Mouse (Mus musculus): ENCODE measurements around the gene Padi1. TPM values are rescaled to one million over a fixed set of nuclear protein-coding genes. Genes with fewer than 3 reads are reported as not detected.

Gene Padi1
- polyA plus RNA-seq, 1 experiment from 2014 or later: 1.0 TPM

DNA sequence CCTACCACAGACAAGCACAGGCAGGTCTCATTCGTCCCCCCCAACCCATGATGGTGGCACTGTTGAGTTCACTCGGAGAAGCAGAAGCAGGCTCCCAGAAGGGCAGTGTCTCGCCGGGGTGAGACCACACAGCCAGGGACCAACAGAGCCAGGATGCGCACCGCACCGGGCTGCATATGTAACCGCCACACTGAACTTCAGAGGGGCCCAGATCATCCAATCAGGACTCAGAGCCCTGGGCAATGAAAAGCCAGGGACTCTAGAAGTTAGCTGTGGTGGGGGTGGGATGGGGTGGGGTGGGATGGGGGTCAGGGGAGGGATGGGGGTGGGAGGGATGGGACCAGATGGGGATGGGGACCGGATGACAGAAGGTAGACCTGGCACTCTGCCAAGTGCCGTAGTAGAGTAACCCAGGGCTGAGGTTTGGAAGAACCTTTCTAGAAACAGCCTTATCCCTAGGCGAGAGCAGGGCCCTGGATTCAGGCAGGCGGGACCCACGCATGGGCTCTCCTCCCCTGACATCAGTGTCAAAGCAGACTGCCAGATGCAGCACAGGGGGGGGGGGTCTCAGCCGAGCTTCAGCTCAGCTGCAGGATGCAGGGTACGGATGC lies 1.8 kb downstream of the Padi1 start:
- H3K36me3 ChIP-seq: no peaks in the 10 kb centered on the region
- H3K4me1 ChIP-seq: peaks cover 11% of the 10 kb centered on the region
- WGBS: 47% methylated on average over 15 of the region's 15 CpGs
- ATAC-seq (ENCODE audit: insufficient number of reproducible peaks, low FRiP score, low TSS enrichment, low read depth): no peak
- H3K4me2 ChIP-seq (replicated peaks): no peak overlapping the region
- no peak overlapping the region for H3K27ac ChIP-seq (replicated peaks)
- H3K27me3 ChIP-seq: no peaks in the 10 kb centered on the region
- no peaks in the 10 kb centered on the region for H3K9me3 ChIP-seq (replicated peaks)
- H3K4me3 ChIP-seq (replicated peaks): no peak overlapping the region
- no peak overlapping the region for H3K9ac ChIP-seq

DNA sequence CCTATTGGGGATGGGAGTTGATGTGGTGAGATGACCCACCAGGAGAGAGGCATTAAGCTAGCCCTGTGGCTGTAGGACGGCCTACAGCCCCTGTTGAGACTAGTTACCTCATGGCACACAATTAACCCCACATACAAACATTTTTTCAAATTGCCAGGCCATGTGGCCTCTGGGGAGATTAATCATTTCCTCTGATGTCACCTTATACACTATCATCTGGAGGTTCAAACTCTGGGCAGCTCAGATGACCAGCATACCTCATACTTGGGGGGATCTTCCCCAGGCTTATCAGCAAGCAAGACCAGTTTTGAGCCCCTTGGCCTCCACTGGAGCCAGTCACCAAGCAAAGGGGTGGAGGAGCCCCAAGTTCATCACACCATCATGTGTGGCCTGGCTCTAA lies 2.7 kb downstream of the Padi1 start:
- Histone ChIP-seq H3K4me1 (peaks cover 12% of the 10 kb centered on the region), H3K4me2 (replicated peaks) (no peak overlapping the region), H3K27me3 (no peaks in the 10 kb centered on the region), H3K36me3 (no peaks in the 10 kb centered on the region), H3K27ac (replicated peaks) (no peak overlapping the region), H3K9ac (no peak overlapping the region), H3K9me3 (replicated peaks) (no peaks in the 10 kb centered on the region), H3K4me3 (replicated peaks) (no peak overlapping the region)
- ATAC-seq (ENCODE audit: insufficient number of reproducible peaks, low FRiP score, low TSS enrichment, low read depth): no peak
- 70% methylated on average over 1 of the region's 1 CpGs for WGBS

DNA sequence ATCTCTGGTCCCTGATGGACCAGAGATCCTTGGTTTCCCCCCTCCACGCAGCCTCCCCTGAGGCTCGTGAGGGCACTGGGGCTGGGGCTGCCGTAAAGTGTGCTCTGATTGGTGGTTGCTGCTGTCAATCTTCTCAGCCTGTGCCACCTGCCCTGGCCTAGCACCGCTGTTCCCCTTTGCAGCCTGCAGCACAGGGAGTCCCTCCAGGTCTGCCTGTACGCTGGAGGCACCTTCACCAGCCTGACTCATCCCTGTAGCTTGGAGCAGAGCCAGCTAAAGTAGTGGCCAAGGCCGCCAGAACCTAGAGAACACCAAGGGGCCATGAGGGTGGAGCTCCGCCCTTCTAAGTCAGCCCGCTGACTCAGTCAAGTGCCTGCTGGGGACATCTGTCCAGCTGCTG lies 7.7 kb downstream of the Padi1 start:
- H3K4me1 ChIP-seq: peaks cover 16% of the 10 kb centered on the region
- H3K27me3 ChIP-seq: peaks cover 10% of the 10 kb centered on the region
- no peak overlapping the region for H3K9ac ChIP-seq
- no peaks in the 10 kb centered on the region for H3K36me3 ChIP-seq
- no peak for ATAC-seq (ENCODE audit: insufficient number of reproducible peaks, low FRiP score, low TSS enrichment, low read depth)
- no peaks in the 10 kb centered on the region for H3K9me3 ChIP-seq (replicated peaks)
- no peak overlapping the region for H3K4me2 ChIP-seq (replicated peaks)
- 15% methylated on average over 8 of the region's 8 CpGs for WGBS
- no peak overlapping the region for H3K27ac ChIP-seq (replicated peaks)
- H3K4me3 ChIP-seq (replicated peaks): no peak overlapping the region

DNA sequence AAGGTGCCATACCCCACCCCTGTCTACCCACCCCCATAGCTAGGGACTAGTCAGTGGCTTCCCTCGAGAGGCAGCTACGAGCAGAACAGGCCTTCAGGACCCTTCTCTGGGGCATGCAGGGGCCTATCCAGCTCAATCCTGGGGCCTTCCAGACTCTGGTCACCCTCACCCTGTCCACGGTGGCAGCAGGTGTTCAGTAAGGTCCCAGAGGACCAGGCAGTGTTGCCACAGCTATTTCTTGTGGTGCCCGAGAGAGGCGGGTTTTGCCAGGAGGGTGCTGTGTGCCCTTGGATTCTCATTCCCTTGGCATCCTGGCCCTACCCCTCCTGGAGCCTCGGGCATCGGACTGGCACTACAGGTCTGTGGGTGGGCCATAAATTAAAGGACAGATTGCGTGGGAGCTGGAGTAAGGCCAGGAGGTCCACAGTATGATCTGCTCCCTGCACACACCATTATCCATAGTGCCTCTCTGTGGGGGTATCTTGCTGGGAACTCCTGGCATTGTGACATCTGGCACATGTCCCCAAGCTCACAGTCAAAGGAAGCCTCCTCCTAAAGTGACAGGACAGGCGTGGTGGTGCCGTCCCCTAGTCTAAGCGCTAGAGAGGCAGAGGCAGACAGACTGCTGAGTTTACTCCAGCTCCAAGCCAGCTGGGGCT lies 9.2 kb downstream of the Padi1 start:
- Histone ChIP-seq H3K27ac (replicated peaks) (no peak overlapping the region), H3K9me3 (replicated peaks) (no peaks in the 10 kb centered on the region), H3K4me3 (replicated peaks) (no peak overlapping the region), H3K9ac (no peak overlapping the region), H3K36me3 (no peaks in the 10 kb centered on the region), H3K4me2 (replicated peaks) (no peak overlapping the region), H3K27me3 (peaks cover 10% of the 10 kb centered on the region), H3K4me1 (peaks cover 16% of the 10 kb centered on the region)
- 58% methylated on average over 11 of the region's 11 CpGs for WGBS
- no peak for ATAC-seq (ENCODE audit: insufficient number of reproducible peaks, low FRiP score, low TSS enrichment, low read depth)

DNA sequence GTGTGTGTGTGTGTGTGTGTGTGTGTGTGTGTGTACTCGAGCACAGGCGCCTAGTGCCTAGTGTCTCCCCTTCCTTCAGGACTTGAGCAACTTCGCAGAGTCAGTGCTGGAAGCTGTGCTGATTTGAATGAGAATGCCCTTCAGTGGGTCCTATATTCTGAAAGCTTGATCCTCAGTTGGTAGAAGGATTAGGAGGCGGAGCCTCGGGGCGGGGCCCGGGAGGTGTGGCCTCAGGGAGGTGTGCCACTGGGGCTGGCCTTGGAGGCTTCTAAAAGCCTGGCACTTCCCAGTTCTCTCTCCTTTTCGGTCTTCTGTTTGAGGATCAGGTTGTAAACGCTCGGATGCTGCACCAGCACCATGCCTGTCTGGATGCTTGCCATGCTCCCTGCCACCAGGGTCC lies 9.9 kb downstream of the Padi1 start:
- Histone ChIP-seq H3K9ac (no peak overlapping the region), H3K27me3 (peaks cover 10% of the 10 kb centered on the region), H3K27ac (replicated peaks) (no peak overlapping the region), H3K4me1 (peaks cover 16% of the 10 kb centered on the region), H3K36me3 (no peaks in the 10 kb centered on the region), H3K9me3 (replicated peaks) (no peaks in the 10 kb centered on the region), H3K4me2 (replicated peaks) (no peak overlapping the region), H3K4me3 (replicated peaks) (no peak overlapping the region)
- WGBS: 4% methylated on average over 10 of the region's 10 CpGs
- no peak for ATAC-seq (ENCODE audit: insufficient number of reproducible peaks, low FRiP score, low TSS enrichment, low read depth)

DNA sequence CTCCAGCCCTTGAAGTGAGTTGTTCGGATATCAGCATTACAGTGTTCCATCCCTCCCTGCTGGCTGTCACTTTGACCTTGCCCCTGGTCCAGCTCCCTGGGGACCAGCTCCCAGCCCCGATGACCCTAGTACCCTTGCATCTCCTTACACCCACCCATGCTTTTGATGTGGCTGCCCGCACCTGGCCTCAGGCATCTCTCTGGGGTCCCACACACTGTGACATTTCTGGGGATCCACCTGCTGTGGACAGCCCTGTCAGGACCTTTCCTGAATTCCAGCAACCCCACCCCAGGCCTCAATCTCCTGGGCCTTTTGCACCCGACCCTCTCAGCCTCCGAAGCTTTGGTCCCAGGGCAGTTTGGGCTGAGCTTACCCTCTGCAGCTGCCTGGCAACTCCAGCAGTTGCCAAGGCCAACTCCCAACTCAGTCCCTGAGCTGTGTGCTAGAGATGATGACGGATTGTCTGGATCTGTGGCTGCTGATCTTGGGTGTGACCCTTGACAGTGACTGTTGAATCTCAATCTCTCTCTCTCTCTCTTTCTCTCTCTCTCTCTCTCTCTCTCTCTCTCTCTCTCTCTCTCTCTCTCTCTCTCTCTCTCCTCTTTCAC lies 11.1 kb downstream of the Padi1 start:
- H3K36me3 ChIP-seq: no peaks in the 10 kb centered on the region

DNA sequence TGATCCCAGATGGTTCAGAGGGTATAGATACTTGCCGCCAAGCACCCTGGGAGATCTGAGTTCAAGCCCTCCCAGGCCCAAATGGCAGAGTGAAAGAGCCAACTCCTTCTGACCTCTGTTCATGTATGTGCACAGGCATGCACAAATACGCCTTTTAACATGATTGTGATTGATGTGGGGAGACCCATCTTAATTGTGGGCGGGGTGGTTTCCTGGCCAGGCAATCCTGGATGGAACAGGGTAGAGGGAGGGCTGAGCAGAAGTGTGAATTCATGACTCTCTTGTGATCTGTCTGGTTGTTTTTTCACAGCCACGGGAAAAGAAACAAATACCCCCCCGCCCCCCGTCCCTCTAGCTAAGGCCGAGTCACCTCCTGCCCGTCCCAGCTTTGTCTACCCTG lies 12.8 kb downstream of the Padi1 start:
- H3K4me3 ChIP-seq (replicated peaks): no peak overlapping the region
- ATAC-seq (ENCODE audit: insufficient number of reproducible peaks, low FRiP score, low TSS enrichment, low read depth): no peak

More for the DNA sequence above, 11.1 kb downstream of the Padi1 start:
- peaks cover 16% of the 10 kb centered on the region for H3K4me1 ChIP-seq
- no peak overlapping the region for H3K4me3 ChIP-seq (replicated peaks)
- H3K9ac ChIP-seq: no peak overlapping the region
- no peak overlapping the region for H3K4me2 ChIP-seq (replicated peaks)
- H3K9me3 ChIP-seq (replicated peaks): no peaks in the 10 kb centered on the region
- no peak overlapping the region for H3K27ac ChIP-seq (replicated peaks)
- ATAC-seq (ENCODE audit: insufficient number of reproducible peaks, low FRiP score, low TSS enrichment, low read depth): no peak
- H3K27me3 ChIP-seq: peaks cover 10% of the 10 kb centered on the region
- 56% methylated on average over 6 of the region's 6 CpGs for WGBS

DNA sequence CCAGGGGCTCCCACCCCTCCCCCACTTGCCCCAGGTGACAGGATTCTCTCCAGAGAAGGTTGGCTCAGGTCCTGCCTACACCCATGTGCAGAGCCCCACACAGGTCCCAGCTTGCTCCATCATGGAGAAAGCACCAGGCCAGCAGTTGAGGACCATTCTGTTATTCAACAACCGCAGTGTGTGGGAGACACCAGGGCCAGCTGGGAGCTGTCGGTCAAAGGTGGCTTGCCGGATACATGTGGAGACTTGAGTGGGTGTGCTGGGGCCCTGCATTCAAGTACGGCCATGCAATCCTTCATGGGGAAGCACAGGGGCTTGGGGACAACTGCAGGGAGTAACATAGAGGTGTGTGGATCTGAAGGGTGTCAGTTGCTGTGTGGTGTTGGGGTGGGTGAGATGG lies 13.8 kb downstream of the Padi1 start:
- H3K9ac ChIP-seq: no peak overlapping the region
- H3K9me3 ChIP-seq (replicated peaks): no peaks in the 10 kb centered on the region
- peaks cover 10% of the 10 kb centered on the region for H3K27me3 ChIP-seq
- no peaks in the 10 kb centered on the region for H3K36me3 ChIP-seq
- WGBS: 72% methylated on average over 4 of the region's 4 CpGs
- no peak overlapping the region for H3K4me2 ChIP-seq (replicated peaks)
- peaks cover 10% of the 10 kb centered on the region for H3K4me1 ChIP-seq
- H3K27ac ChIP-seq (replicated peaks): no peak overlapping the region
- no peak overlapping the region for H3K4me3 ChIP-seq (replicated peaks)
- ATAC-seq (ENCODE audit: insufficient number of reproducible peaks, low FRiP score, low TSS enrichment, low read depth): no peak

More for the DNA sequence above, 12.8 kb downstream of the Padi1 start:
- no peak overlapping the region for H3K9ac ChIP-seq
- peaks cover 14% of the 10 kb centered on the region for H3K4me1 ChIP-seq
- H3K27me3 ChIP-seq: peaks cover 10% of the 10 kb centered on the region
- H3K27ac ChIP-seq (replicated peaks): no peak overlapping the region
- no peaks in the 10 kb centered on the region for H3K36me3 ChIP-seq
- H3K9me3 ChIP-seq (replicated peaks): no peaks in the 10 kb centered on the region
- no peak overlapping the region for H3K4me2 ChIP-seq (replicated peaks)
- WGBS: 45% methylated on average over 8 of the region's 8 CpGs

DNA sequence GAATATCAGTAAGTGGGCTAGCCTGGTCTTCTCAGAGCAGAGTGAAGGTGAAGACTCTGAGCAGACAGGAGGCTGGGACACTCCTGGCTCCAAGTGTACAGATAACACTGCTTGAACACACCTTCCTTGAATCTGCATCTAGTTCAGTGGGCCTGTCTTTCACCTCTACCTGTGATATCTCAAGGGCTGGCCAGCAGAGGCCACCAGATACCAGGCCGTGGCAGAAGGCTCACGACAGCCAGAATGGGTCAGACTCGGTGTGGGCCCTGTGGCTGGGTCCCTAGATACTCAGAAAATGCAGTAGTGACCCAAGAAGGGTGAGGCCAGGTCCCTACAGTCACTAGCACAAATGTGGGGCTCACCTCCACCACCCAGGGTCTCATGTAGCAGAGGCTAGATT lies 18.3 kb downstream of the Padi1 start:
- Histone ChIP-seq H3K9me3 (replicated peaks) (peaks cover 13% of the 10 kb centered on the region; the same call in 1 of the 2 replicates), H3K27ac (replicated peaks) (no peak overlapping the region), H3K4me1 (no peaks in the 10 kb centered on the region), H3K4me3 (replicated peaks) (no peak overlapping the region), H3K4me2 (replicated peaks) (no peak overlapping the region), H3K9ac (no peak overlapping the region), H3K36me3 (no peaks in the 10 kb centered on the region), H3K27me3 (no peaks in the 10 kb centered on the region)
- ATAC-seq (ENCODE audit: insufficient number of reproducible peaks, low FRiP score, low TSS enrichment, low read depth): no peak
- WGBS: 51% methylated on average over 3 of the region's 3 CpGs

DNA sequence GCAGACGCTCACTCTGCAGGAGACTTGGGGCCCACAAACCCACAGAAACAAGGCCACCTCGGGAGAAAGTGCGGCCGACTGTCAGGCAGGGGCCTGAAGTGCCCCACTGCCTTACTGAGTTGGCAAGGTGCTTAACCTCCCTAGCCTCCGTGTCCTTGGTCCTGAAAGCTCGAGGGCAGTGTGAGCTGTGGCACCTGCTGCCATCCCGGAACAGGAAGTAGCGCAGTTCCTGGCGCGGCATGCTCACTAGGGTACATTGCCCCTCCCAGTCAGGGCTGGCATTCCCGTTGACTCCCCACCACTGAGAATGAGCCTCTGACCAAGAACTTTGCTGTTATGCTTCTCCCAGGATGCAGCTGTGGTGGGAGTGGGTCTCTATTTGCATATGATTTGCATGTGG lies 19.6 kb downstream of the Padi1 start:
- H3K9ac ChIP-seq: no peak overlapping the region
- no peaks in the 10 kb centered on the region for H3K4me1 ChIP-seq
- H3K4me2 ChIP-seq (replicated peaks): no peak overlapping the region
- H3K4me3 ChIP-seq (replicated peaks): no peak overlapping the region
- H3K36me3 ChIP-seq: no peaks in the 10 kb centered on the region
- WGBS: 62% methylated on average over 11 of the region's 11 CpGs
- H3K27me3 ChIP-seq: no peaks in the 10 kb centered on the region
- H3K9me3 ChIP-seq (replicated peaks): peaks cover 13% of the 10 kb centered on the region; the same call in 1 of the 2 replicates
- no peak for ATAC-seq (ENCODE audit: insufficient number of reproducible peaks, low FRiP score, low TSS enrichment, low read depth)
- no peak overlapping the region for H3K27ac ChIP-seq (replicated peaks)

DNA sequence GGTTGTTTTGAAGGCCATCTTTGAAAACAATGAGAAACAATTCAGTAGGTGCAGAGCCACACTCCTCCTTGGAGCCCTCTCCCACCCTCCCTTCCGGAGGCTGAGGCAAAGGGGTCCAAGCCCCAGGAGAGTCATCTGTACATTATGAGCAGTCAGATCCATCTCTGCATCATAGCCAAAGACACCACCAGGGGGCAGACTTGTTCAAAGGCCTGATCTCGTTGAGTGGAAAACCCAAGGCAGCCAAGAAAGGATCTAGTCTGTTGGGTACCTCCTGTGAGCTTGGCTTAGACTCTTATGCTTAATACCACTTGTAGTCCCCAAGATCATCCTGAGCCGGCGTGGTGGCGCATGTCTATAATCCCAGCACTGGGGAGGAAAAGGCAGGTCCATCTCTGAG lies 23.6 kb downstream of the Padi1 start:
- 70% methylated on average over 5 of the region's 5 CpGs for WGBS
- no peak overlapping the region for H3K27ac ChIP-seq (replicated peaks)
- H3K27me3 ChIP-seq: no peaks in the 10 kb centered on the region
- peaks cover 13% of the 10 kb centered on the region; the same call in 1 of the 2 replicates for H3K9me3 ChIP-seq (replicated peaks)
- H3K36me3 ChIP-seq: no peaks in the 10 kb centered on the region
- H3K9ac ChIP-seq: no peak overlapping the region
- no peak for ATAC-seq (ENCODE audit: insufficient number of reproducible peaks, low FRiP score, low TSS enrichment, low read depth)
- no peak overlapping the region for H3K4me2 ChIP-seq (replicated peaks)
- H3K4me3 ChIP-seq (replicated peaks): no peak overlapping the region
- H3K4me1 ChIP-seq: no peaks in the 10 kb centered on the region

Data from embryonic facial prominence, embryonic 15.5 days (tissue).